In genomic region chr3:133229594-133229993, GRCm38 (mm10) we compare ENCODE assay signal across 22 mouse cellular contexts. TPM values are rescaled to one million over a fixed set of nuclear protein-coding genes. Genes with fewer than 3 reads are reported as not detected.
"Had no signal": no experiment of that assay in that cellular context is flagged by ENCODE, and none has a peak within 500 bp of the region (broad histone marks: within the 10 kb centered on the region; RNA-seq: fewer than 3 reads in every experiment).

No protein-coding gene starts in this region.

- H3K4me2 ChIP-seq: limb, embryonic 12.5 days; limb, embryonic 15.5 days; liver, embryonic 11.5 days; lung, embryonic 14.5 days; midbrain, embryonic 13.5 days; neural tube, embryonic 13.5 days had no signal

- H3K4me3 ChIP-seq: limb, embryonic 12.5 days; limb, embryonic 15.5 days; megakaryocyte, embryonic 14.5 days; midbrain, embryonic 10.5 days; midbrain, embryonic 13.5 days; myocyte; neural tube, embryonic 13.5 days had no signal

- DNase-seq: left cerebral cortex, postnatal 4 days; liver, postnatal 0 days; lung, embryonic 14.5 days; lung, postnatal 10 days; lung, postnatal 36 days; retina, postnatal 1 day; right cerebral cortex, postnatal 25 days; thymus, adult 18-20 months; thymus, postnatal 36 days had no signal

- H3K27ac ChIP-seq: limb, embryonic 12.5 days; limb, embryonic 15.5 days; liver, embryonic 14.5 days; midbrain, embryonic 10.5 days; midbrain, embryonic 13.5 days; neural tube, embryonic 13.5 days had no signal

- H3K9me3 ChIP-seq: limb, embryonic 12.5 days; limb, embryonic 15.5 days; midbrain, embryonic 10.5 days; midbrain, embryonic 13.5 days; neural tube, embryonic 13.5 days had no signal

- H3K9ac ChIP-seq: limb, embryonic 12.5 days; limb, embryonic 15.5 days; liver, embryonic 14.5 days; liver, postnatal 0 days; lung, embryonic 14.5 days; midbrain, embryonic 13.5 days; neural tube, embryonic 13.5 days had no signal

- H3K4me1 ChIP-seq: limb, embryonic 15.5 days; midbrain, embryonic 13.5 days; neural tube, embryonic 13.5 days had no signal

- ATAC-seq: liver, postnatal 0 days; midbrain, embryonic 13.5 days; midbrain, embryonic 16.5 days had no signal

- H3K27me3 ChIP-seq: limb, embryonic 15.5 days; midbrain, embryonic 13.5 days; neural tube, embryonic 13.5 days had no signal

- H3K36me3 ChIP-seq: limb, embryonic 12.5 days; limb, embryonic 15.5 days; midbrain, embryonic 10.5 days; midbrain, embryonic 13.5 days; neural tube, embryonic 13.5 days had no signal

RNA-seq across cellular contexts. Expression of gene Arhgef38, which starts 5.2 kb away (rescaled TPM):
- polyA plus RNA-seq: limb, embryonic 12.5 days; limb, embryonic 15.5 days; liver, embryonic 11.5 days; midbrain, embryonic 10.5 days; myocyte; neural tube, embryonic 13.5 days; spleen, adult 2 months; testis, adult 2 months; urinary bladder, adult 2 months had no signal
